13 mouse cellular contexts compared by ENCODE assay signal in the genomic region with DNA sequence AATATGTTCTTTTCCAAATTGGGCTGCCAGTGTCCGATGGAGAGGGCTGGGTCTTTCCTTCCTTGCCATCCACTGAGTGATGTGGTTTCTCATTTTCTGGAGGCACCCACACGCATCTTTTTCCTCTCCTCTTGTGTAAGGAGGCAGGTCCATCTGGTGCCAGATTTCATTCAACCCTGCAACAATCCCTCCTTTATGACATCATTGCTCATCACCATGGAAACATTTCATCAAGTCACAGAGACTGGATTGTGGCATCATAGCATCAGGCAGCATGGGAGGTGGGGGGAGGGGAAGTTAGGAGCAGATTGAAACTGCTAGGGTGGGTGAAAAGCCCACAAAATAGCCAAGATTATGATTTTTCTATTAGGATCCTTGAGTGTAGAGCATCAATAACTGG. TPM values are rescaled to one million over a fixed set of nuclear protein-coding genes. Genes with fewer than 3 reads are reported as not detected.
DNase-seq lines count a peak whose midpoint lies in the region; ATAC-seq and TF ChIP-seq lines count a peak whose summit lies in the region.
"Had no signal": no experiment of that assay in that cellular context is flagged by ENCODE, and none has a peak within 500 bp of the region (broad histone marks: within the 10 kb centered on the region; RNA-seq: fewer than 3 reads in every experiment).

No protein-coding gene starts in this region.

- no peak overlapping the region for H3K9ac ChIP-seq in intestine, postnatal 0 days (ENCODE audit: low read depth, low read length)
- H3K9ac ChIP-seq: liver, embryonic 12.5 days had no signal

- H3K27me3 ChIP-seq in testis, adult 2 months (ENCODE audit: control insufficient read depth, insufficient read depth, low read length) = no peaks in the 10 kb centered on the region
- H3K27me3 ChIP-seq in intestine, postnatal 0 days (replicated peaks; ENCODE audit: control insufficient read depth, insufficient read depth, low read length) = no peaks in the 10 kb centered on the region
- H3K27me3 ChIP-seq: liver, embryonic 12.5 days had no signal

- H3K4me2 ChIP-seq in intestine, postnatal 0 days (replicated peaks; ENCODE audit: low read depth) = no peak overlapping the region
- H3K4me2 ChIP-seq: liver, embryonic 12.5 days had no signal

- peak overlapping the region; percentile 78 for H3K4me3 ChIP-seq in testis, adult 2 months (ENCODE audit: control insufficient read depth, low read depth, low read length)
- no peak overlapping the region for H3K4me3 ChIP-seq in intestine, postnatal 0 days (ENCODE audit: low read depth, low read length)
- H3K4me3 ChIP-seq: heart, adult 2 months; liver, embryonic 12.5 days had no signal

- no peaks in the 10 kb centered on the region for H3K9me3 ChIP-seq in intestine, postnatal 0 days (ENCODE audit: control insufficient read depth)

- WGBS in intestine, postnatal 0 days = 76% methylated on average over 2 of the region's 2 CpGs

- DNase-seq in embryo, embryonic 10 days (ENCODE audit: low spot score) = peak; percentile 50
- no peak for DNase-seq in embryo, embryonic 9.5 days (ENCODE audit: extremely low spot score)
- no peak for DNase-seq in testis, postnatal 14 days (ENCODE audit: low spot score)
- peak; percentile 55 for DNase-seq in layer of hippocampus, adult 9-10 months (ENCODE audit: low spot score)
- DNase-seq in telencephalon, adult 2 months (ENCODE audit: low read depth, low spot score) = peak; percentile 76
- DNase-seq in urinary bladder, postnatal 10 days (ENCODE audit: low spot score) = no peak
- DNase-seq: adrenal gland, postnatal 10 days; cerebellum, adult 8-10 months; heart, adult 2 months had no signal

- no peak for TF ChIP-seq CTCF in testis, adult 2 months (IDR thresholded peaks at IDR 0.05; ENCODE audit: control insufficient read depth, insufficient read depth, insufficient replicate concordance, low read depth, low read length)
- TF ChIP-seq CTCF in intestine, postnatal 0 days (IDR thresholded peaks at IDR 0.05; ENCODE audit: low read depth) = no peak

- no peaks in the 10 kb centered on the region; the same call in 1 of the 2 replicates for H3K4me1 ChIP-seq in testis, adult 2 months (ENCODE audit: control insufficient read depth, insufficient read depth, low read length)
- no peaks in the 10 kb centered on the region for H3K4me1 ChIP-seq in intestine, postnatal 0 days (replicated peaks; ENCODE audit: control insufficient read depth, insufficient read depth, low read length)
- H3K4me1 ChIP-seq: liver, embryonic 12.5 days had no signal

- peak overlapping the region; percentile 80 for H3K27ac ChIP-seq in testis, adult 2 months (ENCODE audit: control insufficient read depth, insufficient read depth, low read depth, low read length)
- no peak overlapping the region for H3K27ac ChIP-seq in intestine, postnatal 0 days (ENCODE audit: low read depth, low read length)
- H3K27ac ChIP-seq: heart, adult 2 months; liver, embryonic 12.5 days had no signal

- TF ChIP-seq POLR2A in testis, adult 2 months (IDR thresholded peaks at IDR 0.05; ENCODE audit: control insufficient read depth, low read depth, low read length) = no peak

- ATAC-seq in intestine, postnatal 0 days = no peak
- ATAC-seq: liver, embryonic 12.5 days had no signal

- H3K36me3 ChIP-seq in testis, adult 2 months (ENCODE audit: control insufficient read depth, insufficient read depth, low read length) = no peaks in the 10 kb centered on the region
- H3K36me3 ChIP-seq in intestine, postnatal 0 days (ENCODE audit: control insufficient read depth, insufficient read depth) = no peaks in the 10 kb centered on the region
- H3K36me3 ChIP-seq: liver, embryonic 12.5 days had no signal

RNA-seq across cellular contexts. Expression of a gene that starts 35.1 kb away (rescaled TPM):
- 0.19 and 0.22 TPM in 2 replicates for polyA plus RNA-seq in testis, adult 2 months (2012; rRNA removed)
- 0.33 and 0.37 TPM in 2 replicates for polyA plus RNA-seq in intestine, postnatal 0 days (2015; fragmentation: Nextera tagmentation; extraction: Ambion mirVana)
- polyA plus RNA-seq: heart, adult 2 months; urinary bladder, adult 2 months had no signal

Comparison
In these comparisons a context has a peak if more than half of its experiments do, and no peak if none do; other contexts are left out.
1. DNase-seq: peak in embryo, embryonic 10 days (single experiment), layer of hippocampus, adult 9-10 months (single experiment) and telencephalon, adult 2 months (single experiment); none in embryo, embryonic 9.5 days (single experiment), testis, postnatal 14 days (single experiment) and urinary bladder, postnatal 10 days (single experiment).